Mouse (Mus musculus) spleen, adult 12 weeks (tissue): ENCODE results near the gene Olfr1535.

Experiments used
- DNase-seq: peaks from one replicate; pipeline ENCODE4 v3.0.0; 2022; ENCODE audit warnings: low spot score

Olfr1535 gene

GRCm38 (mm10) chr13:21559793-21560192 lies at the start of gene Olfr1535:
Olfr1535 (minus strand) TSS chr13:21559893.
- DNase-seq: no peak

GRCm38 (mm10) chr13:21591618-21592017 lies 31.9 kb upstream of the Olfr1535 start:
- DNase-seq: no peak

DNA sequence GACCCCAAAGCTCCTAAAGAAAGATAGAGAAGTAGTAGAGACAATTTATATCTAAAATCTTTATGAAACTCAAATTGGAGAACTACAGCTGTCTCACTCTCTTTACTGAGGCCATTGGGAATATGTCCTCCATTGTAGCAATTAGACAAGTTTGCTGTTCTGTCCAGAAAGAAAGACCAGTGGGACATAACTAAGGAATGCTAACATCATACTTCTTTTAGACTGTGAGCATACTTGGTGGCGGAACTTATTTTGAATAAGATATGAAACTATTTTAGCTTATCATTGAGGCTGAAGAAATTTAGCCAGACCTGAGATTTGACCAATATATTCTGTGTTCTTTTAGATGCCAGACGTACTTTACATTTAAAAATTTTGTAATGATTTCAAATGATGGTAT lies 22.0 kb upstream of the Olfr1535 start, which contains the start of gene Olfr1364:
Gene Olfr1364 (minus strand): TSS at position 101 of the 400 bp plus-strand sequence.
- DNase-seq: no peak

DNA sequence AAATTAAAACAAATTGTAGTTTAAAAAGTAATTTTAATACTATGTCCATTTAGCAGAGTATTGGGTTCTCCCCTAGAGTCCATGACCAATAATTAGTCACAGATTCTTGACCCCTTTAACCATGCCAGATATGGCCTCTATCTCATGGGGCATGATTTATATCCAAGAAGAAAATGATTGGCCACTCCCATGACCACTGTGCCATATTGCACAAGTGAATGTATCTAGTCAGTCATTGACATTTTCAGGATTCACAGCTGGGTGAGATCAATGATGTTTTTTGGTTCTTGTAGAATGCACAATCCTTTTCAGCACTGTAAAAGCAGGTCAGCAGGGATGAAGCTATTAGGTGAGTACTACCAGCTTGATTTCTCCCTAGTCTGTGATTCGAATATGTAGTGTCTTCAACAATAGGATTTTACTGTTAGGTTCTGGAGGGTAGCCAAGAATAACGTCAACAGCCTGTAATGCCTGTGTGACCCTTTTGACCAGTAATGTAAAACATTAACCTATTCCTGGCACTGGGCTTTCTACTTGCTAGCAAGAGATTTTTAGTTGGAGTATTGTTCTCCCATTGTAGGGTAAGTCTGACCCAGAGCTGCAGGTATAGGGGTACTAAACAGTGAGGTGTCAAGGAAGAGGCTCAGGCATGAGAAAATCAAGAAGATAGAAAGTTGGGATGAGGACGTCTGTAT lies 9.1 kb downstream of the Olfr1535 start:
- DNase-seq: no peak

GRCm38 (mm10) chr13:21549487-21549886 lies 10.2 kb downstream of the Olfr1535 start:
- DNase-seq: no peak

- DNase-seq: no peak
Observed at GRCm38 (mm10) chr13:21542708-21543107, 17.0 kb downstream of the Olfr1535 start, which contains the start of gene Olfr1366. Olfr1366 (minus strand) TSS chr13:21542808.

DNA sequence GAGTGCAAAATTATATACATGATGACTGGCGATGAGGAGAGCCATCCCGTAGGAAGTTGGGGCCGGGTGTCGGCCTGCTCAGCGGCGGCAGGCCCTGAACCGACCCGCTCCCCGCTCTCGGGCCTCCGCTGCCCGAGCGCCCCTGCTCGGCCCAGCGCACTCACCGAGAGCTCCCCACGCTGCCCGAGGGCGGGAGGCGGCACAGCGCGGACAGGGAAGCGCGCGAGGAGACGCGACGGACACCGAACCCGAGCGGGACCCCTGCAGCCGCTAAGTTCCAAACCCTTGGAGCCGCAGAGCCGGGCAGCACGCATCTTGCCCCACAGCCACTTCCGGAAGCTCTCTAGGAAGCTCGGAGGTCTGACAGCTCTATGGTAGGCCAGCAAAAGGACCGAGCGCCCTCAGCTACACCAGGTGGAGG lies 28.9 kb downstream of the Olfr1535 start, which contains the start of gene Zkscan8:
Gene Zkscan8 (minus strand): TSS at position 340 of the 421 bp plus-strand sequence.
- peak; percentile 72 for DNase-seq

- DNase-seq: no peak
Observed at GRCm38 (mm10) chr13:21530136-21530535, 29.6 kb downstream of the Olfr1535 start.

- DNase-seq: peak; percentile 71
Observed at GRCm38 (mm10) chr13:21506221-21506649, 53.5 kb downstream of the Olfr1535 start.
